Mouse (Mus musculus) macrophage (primary cell): Measurements from ENCODE around the gene Pacsin3. TPM values are rescaled to one million over a fixed set of nuclear protein-coding genes. Genes with fewer than 3 reads are reported as not detected.
"Not testable (repeated sequence)": the region's sequence is repeated elsewhere in the genome, so short reads cannot be mapped to it uniquely, and the experiment has no call there.

Experiments
- H3K27ac ChIP-seq: fragments of 350-480 bp; formaldehyde crosslinking; 2 replicates; pipeline ENCODE4 v1.9.0; 2021
- H3K36me3 ChIP-seq: fragments of 350-480 bp; formaldehyde crosslinking; 2 replicates; pipeline ENCODE4 v1.9.0; 2021; ENCODE audit errors: inconsistent target
- H3K4me3 ChIP-seq: fragments of 350-480 bp; formaldehyde crosslinking; 2 replicates; pipeline ENCODE4 v1.9.0; 2021; ENCODE audit errors: inconsistent target
- H3K79me2 ChIP-seq: fragments of 350-480 bp; formaldehyde crosslinking; 2 replicates; pipeline ENCODE4 v1.9.0; 2021; ENCODE audit errors: inconsistent target
- WGBS: methylation state at CpG from one replicate; pipeline ENCODE4 v1.1.7; 2026; ENCODE audit warnings: inconsistent platforms; ENCODE audit not compliant: missing documents; 5-methylcytosine and 5-hydroxymethylcytosine counted together
- polyA plus RNA-seq: library from polyadenylated mRNA; stranded (reverse); fragments of 250-400 nt; gene quantifications from 3 replicates; pipeline ENCODE4 v1.2.4, GENCODE M21; 2018; ENCODE audit warnings: inconsistent platforms
- total RNA-seq, 78 experiments: library from RNA; depleted of rRNA; stranded (reverse); fragments of 250-400 nt; gene quantifications; 1 replicate in 9 of 78; 2 replicates in 24 of 78; 3 replicates in 43 of 78; 4 replicates in 2 of 78; pipeline ENCODE4 v1.2.4; 2018; ENCODE audit warnings: inconsistent platforms in 56 of 78

Pacsin3 gene
- total RNA-seq (2018; cell fraction: chromatin; rRNA removed): 10 to 100 TPM in 1 of 26 experiments, 1 to 10 TPM in 9, under 1 TPM in 4, not detected in 12; 0.43 to 12.8 (median 2.0) TPM
- 1 to 10 TPM in 5 of 26 experiments, under 1 TPM in 15, not detected in 6; 0.07 to 2.4 (median 0.70) TPM for total RNA-seq (2018; cell fraction: cytosol; rRNA removed)
- total RNA-seq (2018; cell fraction: nucleus; rRNA removed): 1 to 10 TPM in 7 of 26 experiments, under 1 TPM in 6, not detected in 13; 0.25 to 5.5 (median 1.2) TPM
- 0.36 to 0.87 TPM (median 0.65 TPM) in 3 replicates for polyA plus RNA-seq

- Histone ChIP-seq H3K79me2 (no peaks in the 10 kb centered on the region), H3K27ac (no peak within 1 kb of the TSS), H3K36me3 (no peaks in the 10 kb centered on the region), H3K4me3 (peak within 1 kb of the TSS; percentile 25)
- WGBS: 9% methylated on average over 27 of the region's 27 CpGs
These were observed at the start of gene Pacsin3 for GRCm38 (mm10) chr2:91255661-91256150. TSS of gene Pacsin3 (plus strand) at chr2:91255954.

GRCm38 (mm10) chr2:91206254-91206775 is 49.4 kb upstream of the Pacsin3 start:
- Histone ChIP-seq H3K36me3 (peaks cover 37% of the 10 kb centered on the region), H3K79me2 (peaks cover 51% of the 10 kb centered on the region), H3K4me3 (peak overlapping the region; percentile 10; the same call in 1 of the 2 replicates), H3K27ac (peak overlapping the region; percentile 97)
- 26% methylated on average over 9 of the region's 9 CpGs for WGBS

- H3K4me3 ChIP-seq: no peak overlapping the region
- peaks cover 85% of the 10 kb centered on the region for H3K36me3 ChIP-seq
- H3K79me2 ChIP-seq: peaks cover 18% of the 10 kb centered on the region; the same call in 1 of the 2 replicates
- no peak overlapping the region for H3K27ac ChIP-seq
These were observed 42.4 kb upstream of the Pacsin3 start for GRCm38 (mm10) chr2:91213311-91213710.

- Histone ChIP-seq H3K36me3 (peaks cover 52% of the 10 kb centered on the region), H3K27ac (no peak overlapping the region), H3K79me2 (no peaks in the 10 kb centered on the region), H3K4me3 (no peak overlapping the region)
- WGBS: 96% methylated on average over 4 of the region's 4 CpGs
These were observed 38.7 kb upstream of the Pacsin3 start for GRCm38 (mm10) chr2:91217032-91217431.

- H3K4me3 ChIP-seq: no peak overlapping the region
- H3K79me2 ChIP-seq: no peaks in the 10 kb centered on the region
- no peak overlapping the region for H3K27ac ChIP-seq
- 86% methylated on average over 3 of the region's 3 CpGs for WGBS
- H3K36me3 ChIP-seq: peaks cover 20% of the 10 kb centered on the region
These were observed 35.3 kb upstream of the Pacsin3 start for GRCm38 (mm10) chr2:91220501-91220900.

GRCm38 (mm10) chr2:91223614-91224013 is 32.1 kb upstream of the Pacsin3 start:
- Histone ChIP-seq H3K79me2 (no peaks in the 10 kb centered on the region), H3K4me3 (no peak overlapping the region), H3K36me3 (no peaks in the 10 kb centered on the region), H3K27ac (no peak overlapping the region)
- WGBS: 85% methylated on average over 2 of the region's 2 CpGs

- peaks cover 4% of the 10 kb centered on the region; the same call in 1 of the 2 replicates for H3K36me3 ChIP-seq
- H3K27ac ChIP-seq: no peak overlapping the region
- no peak overlapping the region for H3K4me3 ChIP-seq
- 84% methylated on average over 2 of the region's 2 CpGs for WGBS
- H3K79me2 ChIP-seq: no peaks in the 10 kb centered on the region
These were observed 26.0 kb upstream of the Pacsin3 start for GRCm38 (mm10) chr2:91229735-91230134.

- WGBS: under 1% methylated on average over 48 of the region's 48 CpGs
- Histone ChIP-seq H3K27ac (peak within 1 kb of the TSS; percentile 67), H3K36me3 (peaks cover 4% of the 10 kb centered on the region; the same call in 1 of the 2 replicates), H3K79me2 (no peaks in the 10 kb centered on the region), H3K4me3 (peak within 1 kb of the TSS; percentile 70)
These were observed 18.9 kb upstream of the Pacsin3 start, which contains the start of gene Ddb2 for GRCm38 (mm10) chr2:91236601-91237510. TSS of gene Ddb2 (minus strand) at chr2:91236982.

GRCm38 (mm10) chr2:91237511-91238080 is 18.2 kb upstream of the Pacsin3 start:
- WGBS: 23% methylated on average over 4 of the region's 4 CpGs
- H3K36me3 ChIP-seq, H3K79me2 ChIP-seq: not testable (repeated sequence)
- H3K4me3 ChIP-seq: peak overlapping the region; percentile 70
- peak overlapping the region; percentile 67 for H3K27ac ChIP-seq

GRCm38 (mm10) chr2:91242547-91242946 is 13.2 kb upstream of the Pacsin3 start:
- WGBS: 51% methylated on average over 5 of the region's 5 CpGs
- no peaks in the 10 kb centered on the region for H3K79me2 ChIP-seq
- no peak overlapping the region for H3K27ac ChIP-seq
- no peaks in the 10 kb centered on the region for H3K36me3 ChIP-seq
- H3K4me3 ChIP-seq: no peak overlapping the region

- H3K27ac ChIP-seq: no peak overlapping the region
- H3K36me3 ChIP-seq: no peaks in the 10 kb centered on the region
- H3K4me3 ChIP-seq: no peak overlapping the region
- no peaks in the 10 kb centered on the region for H3K79me2 ChIP-seq
- 88% methylated on average over 3 of the region's 3 CpGs for WGBS
These were observed 12.3 kb upstream of the Pacsin3 start for GRCm38 (mm10) chr2:91243416-91243815.

GRCm38 (mm10) chr2:91244557-91245228 is 11.1 kb upstream of the Pacsin3 start:
- Histone ChIP-seq H3K36me3 (no peaks in the 10 kb centered on the region), H3K79me2 (no peaks in the 10 kb centered on the region), H3K4me3 (no peak overlapping the region), H3K27ac (no peak overlapping the region)
- 79% methylated on average over 3 of the region's 5 CpGs for WGBS

GRCm38 (mm10) chr2:91248366-91248765 is 7.4 kb upstream of the Pacsin3 start:
- Histone ChIP-seq H3K36me3 (no peaks in the 10 kb centered on the region), H3K4me3 (no peak overlapping the region), H3K79me2 (no peaks in the 10 kb centered on the region), H3K27ac (no peak overlapping the region)
- 88% methylated on average over 4 of the region's 4 CpGs for WGBS

GRCm38 (mm10) chr2:91252001-91252400 is 3.8 kb upstream of the Pacsin3 start:
- Histone ChIP-seq H3K36me3 (no peaks in the 10 kb centered on the region), H3K4me3 (no peak overlapping the region), H3K79me2 (no peaks in the 10 kb centered on the region), H3K27ac (no peak overlapping the region)
- 87% methylated on average over 4 of the region's 4 CpGs for WGBS
